Mouse (Mus musculus) heart, embryonic 13.5 days (tissue): ENCODE results near the gene Tns3. TPM values are rescaled to one million over a fixed set of nuclear protein-coding genes. Genes with fewer than 3 reads are reported as not detected.

ENCODE experiments used
- ATAC-seq: fragments of 200-750 bp; cut with Nextera tagmentation; 2 replicates; pipeline ENCODE4 v1.8.0; 2017; ENCODE audit warnings: moderate TSS enrichment; ENCODE audit not compliant: insufficient number of reproducible peaks, low FRiP score, low TSS enrichment; ENCODE audit errors: extremely low read depth
- H3K27ac ChIP-seq: fragments of 300-500 bp; sonication (generic); replicated peaks from 2 replicates; pipeline ENCODE4 v1.5.1; 2015; ENCODE audit warnings: moderate library complexity, mild to moderate bottlenecking, inconsistent platforms
- H3K27me3 ChIP-seq: fragments of 300-500 bp; sonication (generic); replicated peaks from 2 replicates; pipeline ENCODE4 v1.6.1; 2015; ENCODE audit warnings: mild to moderate bottlenecking, inconsistent platforms
- H3K36me3 ChIP-seq: fragments of 300-500 bp; sonication (generic); 2 replicates; pipeline ENCODE4 v1.6.1; 2015; ENCODE audit warnings: mild to moderate bottlenecking, inconsistent platforms
- H3K4me1 ChIP-seq: fragments of 300-500 bp; sonication (generic); 2 replicates; pipeline ENCODE4 v1.6.1; 2015; ENCODE audit warnings: inconsistent platforms
- H3K4me2 ChIP-seq: fragments of 300-500 bp; sonication (generic); 2 replicates; pipeline ENCODE4 v1.6.1; 2015; ENCODE audit warnings: inconsistent platforms, mild to moderate bottlenecking, moderate library complexity
- H3K4me3 ChIP-seq: fragments of 300-500 bp; sonication (generic); 2 replicates; pipeline ENCODE4 v1.5.1; 2015; ENCODE audit warnings: moderate library complexity, mild to moderate bottlenecking, inconsistent platforms
- H3K9ac ChIP-seq: fragments of 300-500 bp; sonication (generic); 2 replicates; pipeline ENCODE4 v1.6.1; 2015; ENCODE audit warnings: inconsistent platforms, mild to moderate bottlenecking, moderate library complexity
- H3K9me3 ChIP-seq: fragments of 300-500 bp; sonication (generic); 2 replicates; pipeline ENCODE4 v1.6.1; 2016; ENCODE audit warnings: inconsistent platforms
- WGBS: fragments of 180-500 bp; shearing (Covaris S2); methylation state at CpG from one replicate; pipeline ENCODE4 v1.1.7; 2015; ENCODE audit warnings: mixed read lengths; 5-methylcytosine and 5-hydroxymethylcytosine counted together
- polyA plus RNA-seq: library from polyadenylated mRNA; unstranded; fragments of >200 nt; fragmentation: Nextera tagmentation; extraction: Ambion mirVana; gene quantifications from 2 replicates; pipeline ENCODE4 v1.2.1, GENCODE M21; 2015

Tns3 gene
- polyA plus RNA-seq, 1 experiment from 2014 or later = 15.2 TPM

- peaks cover 28% of the 10 kb centered on the region for H3K4me1 ChIP-seq
- WGBS = 88% methylated on average over 2 of the region's 2 CpGs
- H3K27ac ChIP-seq = no peak overlapping the region
- H3K27me3 ChIP-seq = no peaks in the 10 kb centered on the region
- peaks cover 28% of the 10 kb centered on the region for H3K36me3 ChIP-seq
- no peaks in the 10 kb centered on the region for H3K9me3 ChIP-seq
- ATAC-seq = no peak
- no peak overlapping the region for H3K4me3 ChIP-seq
- no peak overlapping the region for H3K4me2 ChIP-seq
- H3K9ac ChIP-seq = no peak overlapping the region
Observed at GRCm38 (mm10) chr11:8510294-8510693, 154.0 kb downstream of the Tns3 start.

GRCm38 (mm10) chr11:8509614-8510013, 154.7 kb downstream of the Tns3 start:
- Histone ChIP-seq H3K4me1 (peaks cover 26% of the 10 kb centered on the region), H3K4me2 (no peak overlapping the region), H3K36me3 (peaks cover 34% of the 10 kb centered on the region), H3K4me3 (no peak overlapping the region), H3K27ac (no peak overlapping the region), H3K27me3 (no peaks in the 10 kb centered on the region), H3K9ac (no peak overlapping the region), H3K9me3 (no peaks in the 10 kb centered on the region)
- no peak for ATAC-seq
- 65% methylated on average over 7 of the region's 7 CpGs for WGBS

- ATAC-seq = no peak
- Histone ChIP-seq H3K4me1 (peaks cover 57% of the 10 kb centered on the region), H3K4me3 (peak overlapping the region; percentile 21), H3K9me3 (no peaks in the 10 kb centered on the region), H3K36me3 (peaks cover 28% of the 10 kb centered on the region), H3K27ac (peak overlapping the region; percentile 42; the same call in 1 of the 2 replicates), H3K4me2 (peak overlapping the region; percentile 37; the same call in 1 of the 2 replicates), H3K27me3 (no peaks in the 10 kb centered on the region), H3K9ac (no peak overlapping the region)
- 38% methylated on average over 11 of the region's 11 CpGs for WGBS
Observed at GRCm38 (mm10) chr11:8503735-8504134, 160.6 kb downstream of the Tns3 start.

GRCm38 (mm10) chr11:8500855-8501254, 163.5 kb downstream of the Tns3 start:
- H3K4me1 ChIP-seq = peaks cover 80% of the 10 kb centered on the region
- peak overlapping the region; percentile 44; the same call in 1 of the 2 replicates for H3K9ac ChIP-seq
- H3K36me3 ChIP-seq = peaks cover 22% of the 10 kb centered on the region
- no peaks in the 10 kb centered on the region for H3K9me3 ChIP-seq
- H3K27me3 ChIP-seq = no peaks in the 10 kb centered on the region
- H3K4me2 ChIP-seq = peak overlapping the region; percentile 50
- no peak overlapping the region for H3K4me3 ChIP-seq
- ATAC-seq = no peak
- peak overlapping the region; percentile 92 for H3K27ac ChIP-seq
- 25% methylated on average over 6 of the region's 6 CpGs for WGBS

- H3K9ac ChIP-seq = 0 out of 2 replicates have a peak overlapping the region, but pooled peaks have one; percentile 51
- WGBS = 63% methylated on average over 6 of the region's 6 CpGs
- ATAC-seq = no peak
- H3K36me3 ChIP-seq = peaks cover 19% of the 10 kb centered on the region
- no peaks in the 10 kb centered on the region for H3K27me3 ChIP-seq
- H3K9me3 ChIP-seq = no peaks in the 10 kb centered on the region
- H3K4me3 ChIP-seq = no peak overlapping the region
- peak overlapping the region; percentile 70 for H3K27ac ChIP-seq
- H3K4me2 ChIP-seq = no peak overlapping the region
- H3K4me1 ChIP-seq = peaks cover 86% of the 10 kb centered on the region
Observed at GRCm38 (mm10) chr11:8497136-8497535, 167.2 kb downstream of the Tns3 start.

GRCm38 (mm10) chr11:8496686-8497085, 167.6 kb downstream of the Tns3 start:
- ATAC-seq = no peak

GRCm38 (mm10) chr11:8495801-8496200, 168.5 kb downstream of the Tns3 start:
- Histone ChIP-seq H3K4me3 (no peak overlapping the region), H3K9ac (no peak overlapping the region), H3K36me3 (peaks cover 30% of the 10 kb centered on the region), H3K9me3 (no peaks in the 10 kb centered on the region), H3K27me3 (no peaks in the 10 kb centered on the region), H3K27ac (peak overlapping the region; percentile 70; the same call in 1 of the 2 replicates), H3K4me1 (peaks cover 80% of the 10 kb centered on the region), H3K4me2 (no peak overlapping the region)
- ATAC-seq = no peak
- WGBS = 85% methylated on average over 7 of the region's 7 CpGs

More at GRCm38 (mm10) chr11:8496686-8497085, 167.6 kb downstream of the Tns3 start:
- 0 out of 2 replicates have a peak overlapping the region, but pooled peaks have one; percentile 51 for H3K9ac ChIP-seq
- H3K27me3 ChIP-seq = no peaks in the 10 kb centered on the region
- peaks cover 24% of the 10 kb centered on the region for H3K36me3 ChIP-seq
- 40% methylated on average over 5 of the region's 5 CpGs for WGBS
- peak overlapping the region; percentile 5; the same call in 1 of the 2 replicates for H3K4me2 ChIP-seq
- H3K9me3 ChIP-seq = no peaks in the 10 kb centered on the region
- H3K4me3 ChIP-seq = no peak overlapping the region
- H3K27ac ChIP-seq = peak overlapping the region; percentile 70
- peaks cover 82% of the 10 kb centered on the region for H3K4me1 ChIP-seq

GRCm38 (mm10) chr11:8495036-8495435, 169.3 kb downstream of the Tns3 start:
- Histone ChIP-seq H3K9me3 (no peaks in the 10 kb centered on the region), H3K27me3 (no peaks in the 10 kb centered on the region), H3K27ac (peak overlapping the region; percentile 24; the same call in 1 of the 2 replicates), H3K9ac (no peak overlapping the region), H3K4me3 (no peak overlapping the region), H3K4me1 (peaks cover 80% of the 10 kb centered on the region), H3K36me3 (peaks cover 30% of the 10 kb centered on the region), H3K4me2 (no peak overlapping the region)
- no peak for ATAC-seq
- WGBS = 75% methylated on average over 8 of the region's 8 CpGs

GRCm38 (mm10) chr11:8493931-8494490, 170.3 kb downstream of the Tns3 start:
- Histone ChIP-seq H3K9me3 (no peaks in the 10 kb centered on the region), H3K4me3 (no peak overlapping the region), H3K27ac (no peak overlapping the region; the same call in 1 of the 2 replicates), H3K4me1 (peaks cover 74% of the 10 kb centered on the region), H3K27me3 (no peaks in the 10 kb centered on the region), H3K36me3 (peaks cover 25% of the 10 kb centered on the region), H3K9ac (0 out of 2 replicates have a peak overlapping the region, but pooled peaks have one; percentile 24), H3K4me2 (no peak overlapping the region)
- 37% methylated on average over 8 of the region's 8 CpGs for WGBS
- ATAC-seq = no peak

GRCm38 (mm10) chr11:8492332-8492731, 172.0 kb downstream of the Tns3 start:
- H3K4me3 ChIP-seq = no peak overlapping the region
- no peak overlapping the region for H3K9ac ChIP-seq
- no peaks in the 10 kb centered on the region for H3K9me3 ChIP-seq
- ATAC-seq = no peak
- H3K4me2 ChIP-seq = no peak overlapping the region
- peaks cover 22% of the 10 kb centered on the region for H3K36me3 ChIP-seq
- H3K27ac ChIP-seq = no peak overlapping the region
- 84% methylated on average over 10 of the region's 10 CpGs for WGBS
- peaks cover 80% of the 10 kb centered on the region for H3K4me1 ChIP-seq
- H3K27me3 ChIP-seq = no peaks in the 10 kb centered on the region

- ATAC-seq = no peak
- Histone ChIP-seq H3K9me3 (no peaks in the 10 kb centered on the region), H3K4me3 (no peak overlapping the region), H3K27ac (peak overlapping the region; percentile 90; the same call in 1 of the 2 replicates), H3K27me3 (no peaks in the 10 kb centered on the region), H3K9ac (0 out of 2 replicates have a peak overlapping the region, but pooled peaks have one; percentile 9), H3K4me2 (no peak overlapping the region), H3K36me3 (peaks cover 22% of the 10 kb centered on the region), H3K4me1 (peaks cover 63% of the 10 kb centered on the region)
- WGBS = 66% methylated on average over 6 of the region's 6 CpGs
Observed at GRCm38 (mm10) chr11:8488248-8488647, 176.1 kb downstream of the Tns3 start.

- Histone ChIP-seq H3K9ac (0 out of 2 replicates have a peak overlapping the region, but pooled peaks have one; percentile 29), H3K36me3 (peaks cover 5% of the 10 kb centered on the region), H3K27ac (peak overlapping the region; percentile 90), H3K9me3 (no peaks in the 10 kb centered on the region), H3K4me3 (no peak overlapping the region), H3K4me1 (peaks cover 74% of the 10 kb centered on the region), H3K4me2 (peak overlapping the region; percentile 40), H3K27me3 (no peaks in the 10 kb centered on the region)
- no peak for ATAC-seq
- 30% methylated on average over 4 of the region's 4 CpGs for WGBS
Observed at GRCm38 (mm10) chr11:8486552-8486951, 177.8 kb downstream of the Tns3 start.
